ENCODE assay signal across 12 mouse cellular contexts in the genomic region with DNA sequence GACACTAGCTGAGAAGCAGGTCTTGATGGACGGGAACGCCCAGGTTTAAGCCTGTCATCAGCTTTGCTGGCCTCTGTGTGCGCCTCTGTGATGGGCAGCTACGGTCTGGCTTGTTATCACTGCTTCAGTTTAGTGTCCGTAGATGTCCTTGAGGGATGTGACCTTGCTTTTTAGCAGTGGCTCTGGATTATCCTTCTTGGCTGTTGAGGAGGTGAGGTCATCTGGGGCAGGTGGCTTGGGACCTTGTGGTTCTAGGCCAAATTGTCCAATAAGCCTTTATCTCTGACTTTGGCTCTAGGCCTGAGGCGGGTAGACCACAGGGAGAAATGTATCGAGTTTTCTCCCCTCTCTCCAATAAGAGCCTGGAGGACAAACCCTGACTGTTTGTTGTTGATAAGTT.
"Had no signal": no experiment of that assay in that cellular context is flagged by ENCODE, and none has a peak within 500 bp of the region (broad histone marks: within the 10 kb centered on the region; RNA-seq: fewer than 3 reads in every experiment).

No protein-coding gene starts in this region.

- H3K27me3 ChIP-seq: liver, embryonic 15.5 days; midbrain, embryonic 13.5 days had no signal

- ATAC-seq: lung, postnatal 0 days; midbrain, embryonic 13.5 days had no signal

- H3K9me3 ChIP-seq: limb, embryonic 10.5 days; liver, embryonic 15.5 days; midbrain, embryonic 13.5 days had no signal

- H3K4me3 ChIP-seq: left cerebral cortex, adult 2 months; limb, embryonic 10.5 days; liver, embryonic 15.5 days; midbrain, embryonic 13.5 days had no signal

- H3K9ac ChIP-seq: liver, embryonic 15.5 days; midbrain, embryonic 13.5 days had no signal

- H3K4me2 ChIP-seq: liver, embryonic 11.5 days; liver, embryonic 15.5 days; midbrain, embryonic 13.5 days had no signal

- H3K36me3 ChIP-seq: limb, embryonic 10.5 days; liver, embryonic 15.5 days; midbrain, embryonic 13.5 days had no signal

- DNase-seq: kidney, postnatal 25 days; lung, adult 2 months; lung, postnatal 36 days; thymus, adult 2 months; thymus, postnatal 25 days had no signal

- H3K27ac ChIP-seq: left cerebral cortex, adult 2 months; limb, embryonic 10.5 days; liver, embryonic 15.5 days; midbrain, embryonic 13.5 days; stomach, postnatal 0 days had no signal

- H3K4me1 ChIP-seq: liver, embryonic 15.5 days; midbrain, embryonic 13.5 days had no signal
